Mouse (Mus musculus) testis, adult 2 months (tissue): ENCODE measurements around the gene Kcnq4. TPM values are rescaled to one million over a fixed set of nuclear protein-coding genes. Genes with fewer than 3 reads are reported as not detected.

Experiments used
- H3K27ac ChIP-seq: fragments of 200-500 bp; 2 replicates; pipeline ENCODE4 v1.5.1; 2012; ENCODE audit warnings: low read depth, low read length; ENCODE audit not compliant: control insufficient read depth, insufficient read depth
- H3K27me3 ChIP-seq: fragments of 200-500 bp; 2 replicates; pipeline ENCODE4 v1.6.1; 2012; ENCODE audit warnings: mild to moderate bottlenecking, low read length, moderate library complexity; ENCODE audit not compliant: control insufficient read depth, insufficient read depth
- H3K36me3 ChIP-seq: fragments of 200-500 bp; 2 replicates; pipeline ENCODE4 v1.6.1; 2012; ENCODE audit warnings: mild to moderate bottlenecking, low read length; ENCODE audit not compliant: control insufficient read depth, insufficient read depth
- H3K4me1 ChIP-seq: fragments of 200-500 bp; 2 replicates; pipeline ENCODE4 v1.6.1; 2012; ENCODE audit warnings: low read length; ENCODE audit not compliant: control insufficient read depth, insufficient read depth
- H3K4me3 ChIP-seq: fragments of 200-500 bp; 2 replicates; pipeline ENCODE4 v1.5.1; 2012; ENCODE audit warnings: low read depth, mild to moderate bottlenecking, low read length, moderate library complexity, mixed read lengths; ENCODE audit not compliant: control insufficient read depth
- CTCF ChIP-seq: fragments of 200-500 bp; IDR thresholded peaks from 2 replicates; pipeline ENCODE4 v1.5.1; 2012; ENCODE audit warnings: low read depth, mild to moderate bottlenecking, inconsistent platforms, low read length, moderate library complexity; ENCODE audit not compliant: control insufficient read depth, insufficient read depth, insufficient replicate concordance
- POLR2A ChIP-seq: fragments of 200-500 bp; IDR thresholded peaks from 2 replicates; pipeline ENCODE4 v1.6.1; 2012; ENCODE audit warnings: low read depth, mild to moderate bottlenecking, inconsistent platforms, low read length, moderate library complexity; ENCODE audit not compliant: control insufficient read depth
- polyA plus RNA-seq: library from polyadenylated mRNA; depleted of rRNA; stranded (reverse); fragments of >200 nt; gene quantifications from 2 replicates; pipeline ENCODE4 v1.2.3, GENCODE M21; 2012

Gene Kcnq4
- polyA plus RNA-seq, 1 experiment: 1.6 TPM

DNA sequence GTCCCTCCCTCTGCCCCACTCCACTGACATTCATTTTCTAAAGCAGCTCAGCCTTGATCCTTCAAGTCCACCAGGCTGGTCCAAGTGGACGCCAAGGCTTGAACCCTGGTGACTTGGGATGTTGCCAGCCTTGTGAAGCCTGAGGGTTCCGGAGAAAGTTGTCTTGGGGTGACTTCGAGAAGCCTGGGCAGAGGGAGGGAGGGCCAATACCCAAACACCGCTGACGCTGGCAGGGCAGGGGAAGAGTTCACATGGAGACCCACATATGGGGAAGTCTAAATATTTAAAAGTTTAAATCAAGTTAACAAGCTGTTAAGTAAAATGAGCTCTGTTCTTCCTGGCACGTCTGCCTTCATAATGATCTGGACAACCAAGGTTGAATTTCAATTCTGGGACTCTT is 15.7 kb downstream of the Kcnq4 start:
- Histone ChIP-seq H3K4me1 (peaks cover 9% of the 10 kb centered on the region), H3K27me3 (no peaks in the 10 kb centered on the region), H3K36me3 (no peaks in the 10 kb centered on the region), H3K27ac (no peak overlapping the region), H3K4me3 (no peak overlapping the region)
- TF ChIP-seq CTCF (no peak), POLR2A (no peak)

DNA sequence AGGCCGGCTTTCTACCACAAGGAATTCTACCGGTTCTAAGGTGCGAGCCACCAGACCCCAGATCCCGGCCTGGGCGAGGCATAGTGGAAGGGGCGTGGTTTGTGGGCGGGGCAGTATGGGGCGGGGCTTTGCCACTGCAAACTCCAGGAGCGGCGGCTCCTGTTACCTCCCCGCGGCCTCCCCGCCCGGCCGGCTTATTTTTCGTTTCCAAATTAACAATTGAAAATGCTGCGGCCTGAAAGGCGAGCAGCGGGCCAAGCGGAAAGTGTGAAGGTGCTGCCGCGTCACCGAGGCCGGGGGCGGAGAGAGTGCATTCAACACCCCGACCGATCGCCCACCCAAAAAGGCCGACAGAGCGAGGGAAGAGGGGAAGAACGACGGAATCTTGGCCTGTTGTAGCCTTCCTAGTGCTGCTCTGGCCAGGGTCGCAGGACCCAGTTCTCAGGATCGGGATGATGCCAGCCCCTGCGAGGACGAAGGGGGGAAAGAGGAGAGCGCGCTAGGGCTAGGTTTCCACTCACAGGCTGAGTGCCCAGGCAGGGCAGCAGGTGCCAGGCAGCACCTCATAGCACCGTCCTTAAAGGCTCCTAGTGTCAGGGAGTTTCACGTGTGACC is 17.3 kb downstream of the Kcnq4 start:
- peak overlapping the region; percentile 53 for H3K4me3 ChIP-seq
- H3K4me1 ChIP-seq: peaks cover 10% of the 10 kb centered on the region
- TF ChIP-seq CTCF: no peak
- TF ChIP-seq POLR2A: no peak
- no peaks in the 10 kb centered on the region for H3K36me3 ChIP-seq
- no peak overlapping the region for H3K27ac ChIP-seq
- H3K27me3 ChIP-seq: no peaks in the 10 kb centered on the region

DNA sequence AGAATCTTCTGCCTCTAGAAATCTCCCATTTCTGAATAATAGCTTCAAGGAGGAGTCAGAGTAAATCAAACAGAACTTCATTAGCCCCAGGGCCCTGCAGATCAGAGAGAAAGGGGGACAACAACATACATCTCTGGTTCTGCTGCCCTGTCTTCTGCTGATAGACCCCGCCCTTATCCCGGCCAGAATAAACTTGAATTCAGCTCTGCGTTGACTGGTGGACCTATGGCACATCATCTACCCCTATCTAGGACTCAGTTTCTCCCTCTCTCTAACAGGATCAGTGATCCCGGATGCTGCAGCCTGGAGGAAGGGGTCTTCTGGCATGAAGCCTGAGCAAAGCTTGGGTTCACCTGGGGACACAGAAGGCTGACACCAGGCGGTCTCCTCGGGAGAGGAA is 17.8 kb downstream of the Kcnq4 start:
- Histone ChIP-seq H3K27me3 (no peaks in the 10 kb centered on the region), H3K36me3 (no peaks in the 10 kb centered on the region), H3K27ac (no peak overlapping the region), H3K4me3 (peak overlapping the region; percentile 8; the same call in 1 of the 2 replicates), H3K4me1 (peaks cover 10% of the 10 kb centered on the region)
- no peak for TF ChIP-seq CTCF
- TF ChIP-seq POLR2A: no peak

GRCm38 (mm10) chr4:120730146-120730545 is 18.3 kb downstream of the Kcnq4 start:
- no peaks in the 10 kb centered on the region for H3K27me3 ChIP-seq
- TF ChIP-seq POLR2A: no peak
- no peaks in the 10 kb centered on the region for H3K36me3 ChIP-seq
- no peak overlapping the region for H3K4me3 ChIP-seq
- peaks cover 10% of the 10 kb centered on the region for H3K4me1 ChIP-seq
- H3K27ac ChIP-seq: no peak overlapping the region

DNA sequence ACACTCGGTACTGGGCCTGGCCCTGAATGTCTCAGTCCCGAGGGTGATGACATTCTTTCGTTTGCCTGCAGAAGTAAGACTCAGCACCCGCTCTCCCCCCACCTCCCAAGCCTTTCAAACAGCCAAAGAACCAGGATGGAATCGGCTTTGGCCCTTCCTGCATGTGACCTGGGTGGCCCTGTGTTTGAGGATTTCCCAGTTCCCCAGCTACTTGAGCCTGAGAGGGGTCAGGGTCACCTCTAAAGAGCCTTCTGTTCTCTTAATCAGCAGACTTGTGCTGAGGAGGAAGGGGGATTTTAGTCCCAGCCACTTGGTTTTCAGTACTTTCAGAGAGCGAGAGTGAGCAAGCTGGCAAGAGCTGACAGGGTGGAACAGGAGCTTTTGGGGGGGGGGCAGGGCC is 19.0 kb downstream of the Kcnq4 start:
- no peaks in the 10 kb centered on the region for H3K36me3 ChIP-seq
- no peak overlapping the region for H3K27ac ChIP-seq
- TF ChIP-seq POLR2A (no peak), CTCF (no peak)
- no peak overlapping the region for H3K4me3 ChIP-seq
- H3K27me3 ChIP-seq: no peaks in the 10 kb centered on the region
- peaks cover 10% of the 10 kb centered on the region for H3K4me1 ChIP-seq

DNA sequence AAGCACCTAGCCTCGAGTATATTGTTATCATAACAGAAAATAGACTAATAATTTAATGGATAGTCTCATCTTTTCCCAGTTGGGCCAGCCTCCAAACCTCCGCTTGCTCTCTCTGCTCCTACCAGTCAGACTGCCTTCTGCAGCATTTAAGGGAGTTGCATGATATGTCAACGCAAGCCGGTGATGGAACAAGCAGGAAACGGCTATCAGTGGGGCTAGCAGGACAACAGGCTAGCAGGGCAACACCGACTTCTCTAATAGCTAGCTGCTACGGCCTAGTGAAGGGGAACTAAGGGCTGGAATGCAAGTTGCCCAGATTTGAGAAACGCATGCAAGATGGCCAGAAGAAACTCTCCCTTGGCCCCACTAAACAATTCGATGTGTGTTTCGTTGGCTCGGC is 20.6 kb downstream of the Kcnq4 start:
- no peak for TF ChIP-seq CTCF
- no peak for TF ChIP-seq POLR2A
- Histone ChIP-seq H3K27ac (no peak overlapping the region), H3K36me3 (no peaks in the 10 kb centered on the region), H3K4me1 (peaks cover 10% of the 10 kb centered on the region), H3K27me3 (no peaks in the 10 kb centered on the region), H3K4me3 (no peak overlapping the region)

DNA sequence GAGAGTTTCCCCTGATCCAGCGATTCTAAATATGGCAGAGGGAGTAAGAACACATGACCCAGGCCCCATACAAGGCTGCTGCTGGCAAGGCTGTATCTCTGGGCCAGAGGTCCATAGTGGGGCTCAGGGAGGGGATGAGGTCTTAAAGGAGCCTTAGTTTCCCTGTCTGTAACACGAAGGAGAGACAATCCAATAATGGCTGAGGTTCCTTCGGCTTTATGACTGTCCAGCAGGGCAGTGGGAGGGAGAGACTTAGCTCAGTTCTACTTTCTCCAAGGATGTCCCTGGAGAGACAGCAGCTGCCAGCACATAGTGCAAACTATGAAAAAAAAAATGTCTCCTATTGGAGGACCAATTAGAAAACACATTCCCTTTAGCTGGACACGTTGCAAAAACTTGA is 22.2 kb downstream of the Kcnq4 start:
- Histone ChIP-seq H3K4me1 (peaks cover 7% of the 10 kb centered on the region), H3K4me3 (no peak overlapping the region), H3K27ac (no peak overlapping the region), H3K27me3 (no peaks in the 10 kb centered on the region), H3K36me3 (no peaks in the 10 kb centered on the region)
- TF ChIP-seq POLR2A (no peak), CTCF (no peak)
